Mouse (Mus musculus): ENCODE results near the gene Smad3.

Gene Smad3

DNA sequence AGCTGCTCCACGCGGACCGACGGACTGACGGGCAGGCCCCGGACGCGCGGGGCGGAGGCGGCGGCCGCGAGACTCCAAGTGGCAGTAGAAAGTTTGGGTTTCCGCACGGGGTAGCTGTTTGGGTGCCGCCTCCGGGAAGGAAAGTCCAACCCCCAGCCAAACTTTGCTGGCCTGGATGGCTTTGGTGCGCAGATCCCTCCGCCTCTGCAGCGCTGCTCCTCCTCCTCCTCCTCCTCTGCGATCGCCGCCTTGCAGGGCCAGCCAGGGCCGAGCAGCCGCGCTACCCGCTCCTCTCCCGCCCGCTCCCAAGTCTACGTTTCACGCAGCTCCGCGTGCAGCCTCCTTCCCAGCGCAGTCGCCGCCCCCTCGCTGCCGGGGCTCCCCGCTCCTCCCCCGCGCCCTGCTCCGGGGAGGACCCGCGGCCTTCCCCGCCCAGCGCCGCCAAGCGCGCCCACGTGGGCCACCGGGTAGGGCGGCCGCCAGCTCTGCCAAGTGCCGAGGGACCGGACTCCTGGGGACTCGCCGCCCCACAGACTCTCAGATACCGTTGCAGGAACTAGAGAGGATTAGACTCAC lies at the start of gene Smad3:
Gene Smad3, minus strand, starts transcription at position 130 of the 576 bp plus-strand sequence.
- peak; percentile 94 for DNase-seq (ENCODE audit: low spot score)

DNA sequence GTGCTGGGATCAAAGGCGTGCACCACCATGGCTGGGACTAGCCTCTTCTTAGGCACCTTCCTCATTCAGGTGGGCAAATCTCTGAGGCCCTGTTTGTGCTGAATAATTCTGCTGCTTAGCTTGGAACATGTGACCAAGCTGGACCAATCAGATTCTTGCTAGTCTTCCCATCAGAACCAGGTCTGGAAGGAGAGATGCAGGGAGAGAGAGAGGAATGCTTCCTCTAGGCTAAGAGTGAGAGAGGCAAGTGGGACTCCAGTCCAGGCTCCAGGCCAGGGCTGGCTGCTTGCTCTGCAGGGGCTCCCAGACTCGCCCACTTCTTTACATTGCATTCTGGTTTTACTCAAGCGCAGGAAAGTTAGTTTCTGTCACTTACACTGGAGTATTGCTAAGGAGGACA lies 47.1 kb upstream of the Smad3 start:
- no peak for DNase-seq (ENCODE audit: low spot score)

DNA sequence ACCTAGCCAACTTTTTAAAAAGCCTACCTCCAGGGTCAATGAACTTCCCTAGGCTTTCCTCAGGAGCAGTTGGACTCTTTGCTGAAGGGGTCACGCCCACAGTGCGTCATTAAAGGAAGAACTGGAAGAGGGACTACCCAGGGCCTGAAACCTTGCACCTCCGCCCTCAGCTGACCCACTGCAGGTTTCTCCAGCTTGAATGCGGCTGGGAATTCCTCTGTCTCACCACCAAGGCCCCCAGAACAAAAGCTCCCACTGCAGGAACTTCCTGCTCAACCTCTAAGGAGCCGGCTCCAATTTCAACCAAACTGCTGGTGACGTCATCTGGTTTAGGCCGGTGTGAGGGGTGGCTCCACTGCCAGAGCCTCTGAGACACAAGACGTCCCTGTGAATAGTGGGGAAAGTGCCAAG lies 45.4 kb upstream of the Smad3 start:
- no peak for DNase-seq (ENCODE audit: low spot score)

DNA sequence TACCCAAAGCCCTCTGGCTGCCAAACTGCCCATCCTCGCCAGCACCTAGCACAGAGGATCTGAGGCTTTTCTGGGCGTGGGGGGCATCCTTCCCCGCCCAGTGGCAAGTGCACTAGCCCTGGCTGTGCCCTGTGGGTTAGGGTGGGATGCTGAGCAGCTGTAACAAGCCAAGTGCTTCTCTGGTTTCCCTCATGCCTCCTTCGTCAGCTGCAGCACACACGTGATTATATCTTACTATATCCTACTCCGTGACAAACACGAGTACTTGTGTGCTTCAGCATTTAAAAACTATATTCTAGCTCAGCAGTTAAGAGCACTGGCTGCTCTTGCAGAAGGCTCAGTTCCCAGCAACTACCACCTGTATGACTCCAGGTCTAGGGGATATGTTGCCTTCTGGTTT lies 44.7 kb upstream of the Smad3 start:
- DNase-seq (ENCODE audit: low spot score) = no peak

DNA sequence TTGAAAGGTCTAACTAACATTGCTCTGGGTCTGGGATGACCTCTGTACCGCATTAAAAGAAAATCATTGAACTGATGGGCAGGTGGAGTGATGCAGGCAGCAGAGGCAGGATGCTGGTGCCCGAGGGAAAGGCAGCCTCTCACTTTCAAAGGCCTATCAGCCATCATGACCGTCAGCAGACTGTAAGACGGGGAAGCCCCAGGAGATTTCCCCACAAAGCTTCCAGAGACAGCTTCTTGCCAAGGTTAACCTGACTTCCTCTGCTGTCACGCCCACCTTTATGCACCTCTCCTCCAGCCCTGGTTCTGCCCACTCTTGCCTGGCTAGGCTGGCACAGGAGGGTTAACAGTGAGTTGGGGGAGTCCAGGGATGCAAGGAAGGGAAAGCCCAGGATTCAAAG lies 44.3 kb upstream of the Smad3 start:
- no peak for DNase-seq (ENCODE audit: low spot score)

DNA sequence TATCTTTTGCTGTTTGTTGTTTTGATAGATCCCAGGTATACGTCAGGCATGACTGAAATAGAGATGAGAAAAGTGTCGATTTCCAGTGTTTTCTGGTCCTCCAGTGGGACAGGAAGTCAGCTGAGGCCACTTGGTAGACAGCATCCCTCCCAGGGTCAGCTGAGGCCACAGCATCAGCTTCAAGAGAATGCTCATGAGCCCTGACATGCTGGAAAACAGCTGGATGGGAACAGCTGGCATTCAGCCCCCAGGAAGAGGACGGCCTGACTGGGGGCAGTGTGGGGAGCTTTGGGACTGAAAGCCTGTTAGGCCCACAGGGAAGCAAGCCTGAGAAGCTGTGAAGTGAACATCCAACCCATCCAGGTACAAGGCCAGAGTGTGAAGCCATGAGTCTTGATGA lies 38.6 kb upstream of the Smad3 start:
- no peak for DNase-seq (ENCODE audit: low spot score)

DNA sequence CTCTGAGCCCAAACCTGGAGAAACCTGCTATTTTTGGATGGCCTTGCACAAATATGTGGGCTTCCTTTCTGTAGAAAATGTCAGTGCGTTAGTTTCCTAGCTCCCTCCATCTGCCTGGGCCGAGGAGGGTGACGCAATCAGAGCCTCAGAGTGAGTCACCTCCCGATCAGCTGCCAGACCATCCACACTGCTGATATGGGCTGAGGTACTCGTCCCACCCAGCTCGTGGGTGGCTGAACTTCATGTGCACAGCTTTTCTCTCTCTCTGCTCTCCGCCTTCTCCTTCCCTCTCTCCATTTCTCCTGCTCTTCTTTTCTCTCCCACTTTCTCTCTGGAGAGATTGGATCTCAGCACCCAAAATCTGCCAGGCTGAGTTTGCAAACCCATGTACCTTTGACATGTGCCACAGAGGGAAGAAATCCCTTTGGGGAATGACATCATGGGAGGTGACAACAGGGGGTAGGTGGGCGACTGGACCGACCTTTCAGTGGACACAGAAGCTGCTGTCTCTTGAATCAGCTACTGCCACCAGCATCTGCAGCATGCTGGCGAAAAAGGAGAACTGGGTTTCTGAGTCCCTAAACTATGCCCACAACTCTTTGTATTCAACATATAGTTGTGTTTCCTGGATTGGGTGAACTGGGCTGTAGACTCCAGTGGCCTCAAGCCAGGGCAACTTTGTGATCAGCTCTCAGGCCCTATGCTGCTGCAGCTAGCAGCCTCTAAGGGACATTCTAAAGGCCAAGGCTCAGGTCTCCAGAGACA lies 36.1 kb upstream of the Smad3 start:
- peak; percentile 66 for DNase-seq (ENCODE audit: low spot score)

DNA sequence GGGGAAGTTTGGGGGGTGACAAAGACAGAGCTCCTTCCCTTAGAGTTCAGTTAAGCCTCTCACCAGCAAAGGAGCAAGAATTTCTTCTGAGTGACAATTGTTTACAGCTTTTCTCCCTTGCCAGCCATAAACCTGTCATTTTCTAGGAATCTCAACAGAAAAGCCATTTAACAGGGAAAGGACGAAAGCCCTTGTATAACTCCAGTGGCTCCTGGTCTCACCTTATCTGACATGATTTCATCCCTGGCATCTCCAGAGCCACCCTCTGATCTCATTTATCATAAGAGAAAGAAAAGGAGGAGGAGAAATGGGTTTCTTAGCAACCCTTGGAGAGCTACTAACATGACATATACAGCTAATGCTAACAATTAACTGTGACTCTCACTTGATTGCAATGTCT lies 33.9 kb upstream of the Smad3 start:
- DNase-seq (ENCODE audit: low spot score) = no peak

DNA sequence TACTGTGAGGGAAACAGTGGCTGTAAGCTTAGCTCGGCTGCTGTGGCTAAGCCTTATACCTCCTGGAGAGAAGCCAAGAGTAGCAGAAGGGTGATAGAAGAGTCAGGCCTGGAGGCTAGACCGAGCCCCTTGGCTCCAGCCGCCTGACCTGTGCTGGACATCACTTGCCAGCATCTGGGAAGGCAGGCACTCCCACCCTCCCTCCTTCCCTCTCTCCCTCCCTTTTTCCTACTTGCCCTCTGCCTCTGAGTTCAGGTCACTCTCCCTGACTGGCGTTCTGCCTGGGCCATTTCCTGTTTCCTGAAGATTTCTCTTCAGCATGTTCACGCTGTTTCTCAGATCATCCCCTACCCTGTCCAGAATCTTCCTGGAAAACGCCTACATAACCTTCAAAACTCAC lies 33.5 kb upstream of the Smad3 start:
- DNase-seq (ENCODE audit: low spot score) = peak; percentile 46

DNA sequence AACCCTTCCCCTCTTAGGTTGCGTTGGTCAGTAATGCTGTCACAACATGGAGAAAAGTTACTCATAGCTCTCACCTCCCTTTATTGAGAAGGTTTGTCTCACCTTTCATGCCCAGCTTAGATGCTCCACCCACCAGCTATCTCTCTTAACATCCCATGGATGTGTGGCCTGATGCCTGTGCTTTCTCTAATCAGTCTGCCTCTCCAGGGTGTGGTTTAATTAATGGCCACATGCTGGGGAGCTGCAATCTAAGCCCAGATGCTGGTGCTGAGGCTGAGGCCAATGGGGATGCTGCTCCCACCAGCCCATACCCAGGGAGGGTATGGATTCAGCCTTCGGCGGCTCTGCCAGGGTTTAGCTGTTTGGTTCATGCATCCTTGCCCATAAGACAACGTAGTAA lies 32.4 kb upstream of the Smad3 start:
- no peak for DNase-seq (ENCODE audit: low spot score)

DNA sequence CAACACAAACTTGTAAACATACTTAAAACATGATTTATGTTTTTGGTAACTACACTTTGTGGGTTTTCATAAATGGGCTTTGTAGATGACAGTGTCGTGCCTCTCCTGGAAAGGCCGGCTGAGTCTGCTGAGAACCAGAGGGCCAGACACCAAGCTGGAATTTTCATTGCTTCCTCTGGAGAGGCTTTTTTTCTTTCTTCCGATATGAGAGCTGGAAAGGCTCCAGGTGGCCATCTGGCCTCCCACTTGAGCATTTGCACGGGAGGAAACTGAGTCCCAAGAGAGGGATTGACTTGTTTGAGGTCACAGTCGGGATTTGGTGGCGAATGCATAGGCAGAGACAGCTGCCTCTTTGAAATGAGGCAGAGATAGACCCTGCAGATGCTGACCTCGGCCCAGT lies 31.6 kb upstream of the Smad3 start:
- no peak for DNase-seq (ENCODE audit: low spot score)

DNA sequence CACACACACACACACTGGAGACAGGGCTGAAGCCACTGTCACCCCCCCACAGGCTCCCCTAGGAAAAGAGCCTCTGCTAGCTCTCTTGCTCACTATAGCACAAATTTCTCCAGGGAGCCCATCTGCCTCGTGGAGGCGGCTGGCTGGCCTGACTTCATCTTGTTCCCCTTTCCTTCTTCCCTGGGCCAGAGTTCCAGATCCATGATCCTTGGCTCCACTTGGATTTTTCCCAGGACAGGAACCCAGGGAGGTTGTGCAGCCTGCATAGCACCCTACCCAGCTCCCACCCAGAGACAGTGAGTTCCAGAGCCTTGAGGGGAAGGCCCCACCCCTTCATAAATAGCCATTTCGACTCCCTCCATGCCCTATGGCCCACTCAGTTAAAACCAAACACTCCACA lies 29.8 kb upstream of the Smad3 start:
- no peak for DNase-seq (ENCODE audit: low spot score)

DNA sequence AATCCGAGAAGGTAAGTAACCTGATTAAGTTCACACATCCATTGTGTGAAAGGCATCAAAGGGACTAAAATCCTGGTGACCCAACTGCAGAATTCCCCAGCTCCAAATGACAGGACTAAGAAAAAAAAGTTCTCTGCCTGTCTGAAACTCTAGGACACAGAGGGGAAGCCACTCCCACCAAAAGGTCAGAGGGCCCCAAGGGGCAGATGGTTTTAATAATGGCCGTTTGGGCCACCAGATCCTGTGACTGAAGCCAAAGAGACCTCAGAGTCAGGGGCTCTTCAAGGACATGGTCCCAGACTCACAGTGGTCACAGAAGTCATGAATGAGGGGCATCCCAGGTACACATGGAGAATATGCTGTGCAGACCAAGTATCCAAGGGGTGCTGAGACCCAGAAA lies 29.3 kb upstream of the Smad3 start:
- DNase-seq (ENCODE audit: low spot score) = no peak

DNA sequence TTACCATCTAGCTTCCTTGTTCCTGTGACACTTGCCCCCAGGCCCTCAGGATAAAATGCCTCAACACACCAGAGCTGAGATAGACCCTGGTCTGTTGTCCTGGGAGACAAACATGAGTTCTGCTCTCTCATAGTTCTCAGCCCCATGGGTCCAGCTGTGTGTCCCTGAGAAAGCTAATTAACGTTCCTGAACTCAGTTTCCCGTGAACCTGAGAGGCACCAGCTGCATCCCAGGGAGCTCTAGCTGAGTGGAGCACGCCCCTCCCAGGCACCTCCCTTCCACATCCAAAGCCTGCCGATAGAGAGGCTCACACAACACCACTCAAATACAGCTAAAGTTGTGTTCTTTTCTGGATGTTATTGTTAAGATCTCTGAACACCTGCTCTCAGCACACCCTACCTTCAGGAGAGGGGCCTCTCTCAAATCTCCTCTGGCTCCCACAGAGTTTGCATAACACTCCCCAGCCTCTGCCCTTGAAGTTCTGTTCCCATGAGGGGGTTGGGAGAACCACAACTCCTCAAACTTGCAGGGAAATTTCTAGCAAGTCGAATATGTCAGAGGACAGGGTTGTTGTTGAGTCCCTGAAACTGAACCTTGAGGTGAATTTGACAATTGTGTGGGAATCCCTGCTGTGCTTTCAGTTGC lies 28.4 kb upstream of the Smad3 start:
- DNase-seq (ENCODE audit: low spot score) = no peak

DNA sequence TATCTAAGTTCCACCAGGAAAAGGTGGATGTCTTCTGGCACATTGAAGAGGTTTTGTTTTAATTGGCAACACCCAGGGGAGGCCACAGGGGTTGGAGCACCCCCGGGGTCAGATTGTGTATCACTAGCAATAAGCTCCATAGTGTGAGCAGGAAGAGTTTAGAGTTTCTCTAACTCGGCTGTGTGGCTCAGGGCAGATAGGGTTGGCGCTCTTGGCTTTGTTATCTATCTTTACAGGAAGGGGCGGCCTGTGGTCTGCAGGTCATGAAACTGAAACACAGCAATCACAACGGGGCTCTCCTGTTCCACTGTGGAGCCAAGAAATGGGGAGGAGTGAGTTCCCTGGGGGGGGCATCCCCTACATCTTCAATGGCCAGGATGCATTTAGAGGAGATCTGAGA lies 27.7 kb upstream of the Smad3 start:
- DNase-seq (ENCODE audit: low spot score) = no peak

DNA sequence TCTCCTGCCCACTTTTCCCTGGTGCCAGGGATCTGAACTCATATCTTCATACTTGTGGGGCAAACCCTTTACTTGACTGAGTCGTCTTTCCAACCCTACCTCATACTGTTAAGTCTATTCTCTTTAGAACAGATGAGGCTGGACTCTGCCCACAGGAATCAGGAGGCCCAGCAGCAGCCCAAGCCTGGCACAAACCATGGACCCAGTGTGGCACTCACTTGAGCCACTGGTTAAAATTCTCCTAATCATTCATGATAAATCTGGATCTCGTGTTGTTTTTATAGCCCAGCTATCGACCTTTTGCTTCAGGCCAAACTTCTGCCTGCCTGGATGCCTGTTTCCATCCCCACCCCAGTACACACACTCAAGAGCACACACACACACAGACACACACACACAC lies 26.8 kb upstream of the Smad3 start:
- DNase-seq (ENCODE audit: low spot score) = no peak

DNA sequence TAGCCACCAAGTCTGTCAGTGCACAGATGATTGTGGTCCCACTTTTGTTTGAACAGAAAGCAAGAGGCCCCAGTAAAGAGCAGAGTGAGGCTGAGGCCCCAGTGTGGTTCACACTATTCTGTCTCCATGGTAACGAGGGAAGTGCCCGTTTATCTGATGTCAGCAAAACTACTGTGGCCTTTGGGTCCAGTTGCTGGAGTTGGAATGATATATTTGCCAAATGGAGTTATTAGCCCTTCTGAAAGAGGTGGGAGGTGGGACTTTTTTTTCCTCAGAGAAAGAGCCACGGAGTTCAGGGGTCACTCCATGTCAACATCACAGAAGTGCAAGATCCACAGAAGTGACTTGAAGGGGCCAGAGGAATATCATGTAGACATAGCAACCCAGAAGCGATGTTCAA lies 24.9 kb upstream of the Smad3 start:
- DNase-seq (ENCODE audit: low spot score) = no peak

DNA sequence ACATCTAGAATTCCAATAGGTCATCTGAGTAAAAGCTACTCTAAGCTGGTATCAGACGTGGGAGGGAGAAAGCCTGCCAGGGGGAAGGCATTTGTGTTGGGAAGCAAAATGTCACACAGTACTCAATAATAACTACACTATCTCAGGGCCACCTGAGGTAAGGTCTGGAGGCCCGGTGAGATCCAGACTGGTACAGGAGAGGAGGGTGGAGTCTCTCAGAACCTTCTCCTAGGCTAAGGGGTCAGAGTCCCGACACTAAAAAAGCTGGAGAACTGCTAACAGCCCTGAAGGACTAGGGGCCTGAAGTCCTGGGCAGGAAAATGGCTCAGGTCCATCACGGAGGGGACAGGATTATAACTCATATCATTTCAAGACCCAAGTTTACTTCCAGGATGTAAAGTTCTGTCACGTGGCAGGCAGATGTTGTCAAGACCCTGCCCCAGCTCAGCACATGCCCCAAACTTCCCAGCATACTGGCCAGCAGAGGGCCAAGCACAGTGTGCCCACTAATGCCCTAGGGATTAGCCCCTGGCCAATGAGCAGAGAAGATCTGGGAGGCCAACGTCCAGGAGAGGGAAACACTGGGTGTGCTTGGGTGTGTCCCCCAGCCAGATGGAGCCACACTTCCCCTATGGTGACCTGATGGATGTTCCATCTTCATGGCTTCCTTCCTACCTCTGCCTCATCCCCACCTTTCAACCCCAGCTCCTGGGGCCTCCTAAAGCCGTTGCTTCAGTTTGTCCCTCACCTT lies 24.1 kb upstream of the Smad3 start:
- no peak for DNase-seq (ENCODE audit: low spot score)

DNA sequence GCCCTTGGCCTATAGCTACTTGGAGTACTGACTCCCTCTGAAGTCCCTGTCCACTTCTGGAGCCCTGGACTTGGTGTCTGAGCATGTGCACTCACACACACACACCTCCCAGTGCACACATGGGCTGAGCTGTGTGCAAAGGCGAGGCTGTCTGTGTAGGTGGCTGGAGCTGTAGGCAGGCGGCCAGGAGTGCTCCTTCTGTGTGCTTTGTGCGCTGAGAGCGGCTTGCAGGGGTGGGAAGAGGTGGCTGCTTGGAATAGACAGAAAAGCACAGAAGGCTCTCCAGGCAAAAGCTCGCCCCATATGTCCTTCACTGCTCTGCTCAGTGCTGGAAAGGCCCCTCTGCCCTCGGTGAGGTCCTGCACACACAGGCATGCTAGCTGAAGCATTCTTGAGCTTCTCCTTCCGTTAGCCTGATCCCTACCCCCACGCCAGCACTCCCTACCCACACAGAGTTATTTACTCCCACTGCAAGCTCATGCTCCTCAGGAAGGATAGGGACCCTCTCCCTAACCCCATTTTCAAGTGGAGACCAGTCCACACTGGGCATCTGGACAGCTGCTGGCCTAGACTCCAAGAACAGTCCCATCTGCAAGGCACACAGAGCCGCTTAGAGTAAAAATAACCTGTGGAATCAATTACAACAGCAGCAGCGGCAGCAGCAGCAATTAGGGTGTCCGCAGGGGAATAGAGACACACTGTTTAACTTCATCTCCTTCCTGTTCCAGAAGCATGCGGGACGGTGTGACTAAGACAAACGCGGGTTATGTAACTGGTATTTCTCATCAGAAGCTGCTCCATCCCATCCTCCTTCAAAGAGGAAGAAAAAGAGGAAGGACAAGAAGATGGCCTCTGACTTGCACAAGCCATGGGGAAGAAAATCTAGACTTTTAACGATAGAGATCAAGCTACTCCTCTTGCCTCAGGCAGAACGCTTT lies 22.4 kb upstream of the Smad3 start:
- no peak for DNase-seq (ENCODE audit: low spot score)

DNA sequence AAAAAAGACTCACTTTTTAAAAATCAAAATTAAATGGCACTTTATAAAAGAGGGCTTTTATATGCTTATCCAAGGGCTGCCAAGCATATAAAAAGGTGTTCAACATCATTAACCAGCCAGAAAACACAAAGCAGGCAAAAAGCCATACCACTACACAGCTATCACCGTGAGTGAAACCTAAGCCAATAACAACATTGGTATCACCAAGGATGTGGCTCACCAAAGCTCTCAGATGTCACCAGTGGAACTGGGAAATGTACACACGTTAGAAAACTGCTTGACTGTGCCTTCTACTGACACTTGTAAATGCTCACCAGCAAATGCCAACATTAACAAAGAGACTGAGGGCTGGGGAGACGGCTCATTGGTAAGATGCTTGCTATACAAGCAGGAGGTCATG lies 18.9 kb upstream of the Smad3 start:
- no peak for DNase-seq (ENCODE audit: low spot score)

DNA sequence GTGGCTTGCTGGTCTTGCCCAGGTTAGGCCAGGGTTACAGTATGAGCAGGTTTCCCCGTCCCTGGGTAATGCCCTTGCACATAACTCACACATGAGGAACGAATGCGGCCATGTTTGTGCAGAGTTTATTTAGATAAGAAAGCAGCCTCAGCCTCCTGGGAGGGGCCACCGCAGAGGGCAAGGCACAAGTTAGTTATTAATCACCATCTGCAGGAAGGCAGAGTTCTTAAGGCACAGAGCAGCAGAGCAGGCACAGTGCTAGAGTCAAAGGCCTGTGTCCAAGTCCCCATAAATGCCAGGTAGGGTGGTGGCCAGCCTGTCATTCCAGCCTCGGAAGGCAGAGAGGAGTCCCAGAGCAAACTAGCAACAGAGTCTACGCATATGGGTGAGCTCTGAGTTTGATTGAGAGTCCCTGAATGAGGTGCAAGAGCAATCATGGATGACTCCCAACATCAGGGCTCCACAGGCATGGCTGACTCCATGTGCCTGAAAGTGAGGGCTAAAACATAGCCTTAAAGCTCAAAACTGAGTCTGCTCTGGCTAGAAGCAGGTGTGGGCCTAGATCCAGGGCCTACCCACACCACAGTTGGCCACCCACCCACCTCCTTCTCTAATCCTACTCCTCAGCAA lies 17.2 kb upstream of the Smad3 start:
- DNase-seq (ENCODE audit: low spot score) = no peak

Data from adipocyte (in vitro differentiated cells).